ENCODE assay signal across 19 mouse cellular contexts in genomic region chr1:157452759-157453549, GRCm38 (mm10). TPM values are rescaled to one million over a fixed set of nuclear protein-coding genes. Genes with fewer than 3 reads are reported as not detected.
DNase-seq lines count a peak whose midpoint lies in the region; ATAC-seq and TF ChIP-seq lines count a peak whose summit lies in the region.
"Had no signal": no experiment of that assay in that cellular context is flagged by ENCODE, and none has a peak within 500 bp of the region (broad histone marks: within the 10 kb centered on the region; RNA-seq: fewer than 3 reads in every experiment).

No protein-coding gene starts in this region.

- H3K9me3 ChIP-seq in hindbrain, embryonic 10.5 days: no peaks in the 10 kb centered on the region
- no peaks in the 10 kb centered on the region for H3K9me3 ChIP-seq in hindbrain, embryonic 16.5 days (ENCODE audit: control insufficient read depth, low read length)
- no peaks in the 10 kb centered on the region for H3K9me3 ChIP-seq in forebrain, embryonic 14.5 days (replicated peaks; ENCODE audit: control insufficient read depth, low read length)
- no peaks in the 10 kb centered on the region for H3K9me3 ChIP-seq in limb, embryonic 10.5 days (replicated peaks)
- no peaks in the 10 kb centered on the region for H3K9me3 ChIP-seq in heart, embryonic 12.5 days (replicated peaks)
- H3K9me3 ChIP-seq: lung, embryonic 15.5 days had no signal

- 48% methylated on average over 5 of the region's 5 CpGs for WGBS in hindbrain, embryonic 10.5 days
- WGBS in hindbrain, embryonic 16.5 days: 27% methylated on average over 5 of the region's 5 CpGs
- WGBS in forebrain, embryonic 14.5 days: 14% methylated on average over 5 of the region's 5 CpGs
- WGBS in limb, embryonic 10.5 days: 64% methylated on average over 5 of the region's 5 CpGs
- 65% methylated on average over 5 of the region's 5 CpGs for WGBS in heart, embryonic 12.5 days

- peaks cover 43% of the 10 kb centered on the region for H3K4me1 ChIP-seq in hindbrain, embryonic 10.5 days (replicated peaks)
- peaks cover 16% of the 10 kb centered on the region for H3K4me1 ChIP-seq in hindbrain, embryonic 16.5 days (ENCODE audit: control insufficient read depth, insufficient read depth, low read depth, low read length)
- peaks cover 25% of the 10 kb centered on the region for H3K4me1 ChIP-seq in forebrain, embryonic 14.5 days (ENCODE audit: control insufficient read depth, insufficient read depth, low read length)
- peaks cover 42% of the 10 kb centered on the region for H3K4me1 ChIP-seq in limb, embryonic 10.5 days
- H3K4me1 ChIP-seq in heart, embryonic 12.5 days (replicated peaks): peaks cover 26% of the 10 kb centered on the region

- ATAC-seq in hindbrain, embryonic 16.5 days: no peak
- ATAC-seq in forebrain, embryonic 14.5 days: peak; percentile 87
- ATAC-seq in heart, embryonic 12.5 days (ENCODE audit: insufficient number of reproducible peaks, low FRiP score): no peak

- H3K27ac ChIP-seq in hindbrain, embryonic 10.5 days: peak overlapping the region; percentile 66
- no peak overlapping the region for H3K27ac ChIP-seq in hindbrain, embryonic 16.5 days (ENCODE audit: low read depth, low read length)
- peak overlapping the region; percentile 23; the same call in 1 of the 2 replicates for H3K27ac ChIP-seq in forebrain, embryonic 14.5 days (ENCODE audit: low read depth, low read length)
- peak overlapping the region; percentile 68 for H3K27ac ChIP-seq in limb, embryonic 10.5 days
- H3K27ac ChIP-seq in heart, embryonic 12.5 days (ENCODE audit: poor library complexity, severe bottlenecking): no peak overlapping the region
- H3K27ac ChIP-seq: lung, embryonic 15.5 days; macrophage had no signal

- no peak overlapping the region for H3K4me2 ChIP-seq in hindbrain, embryonic 16.5 days (ENCODE audit: low read length)
- H3K4me2 ChIP-seq in forebrain, embryonic 14.5 days (ENCODE audit: low read length): no peak overlapping the region
- H3K4me2 ChIP-seq in heart, embryonic 12.5 days: no peak overlapping the region
- H3K4me2 ChIP-seq: liver, embryonic 11.5 days; lung, embryonic 15.5 days had no signal

- no peak for DNase-seq in hindbrain, embryonic 10.5 days (ENCODE audit: low spot score)
- peak; percentile 92 for DNase-seq in brain, embryonic 14.5 days (ENCODE audit: low read depth)
- DNase-seq in forebrain, embryonic 14.5 days (ENCODE audit: low spot score): peak; percentile 79
- no peak for DNase-seq in limb, embryonic 10.5 days (ENCODE audit: low spot score)
- no peak for DNase-seq in spleen, adult 18-20 months
- DNase-seq in heart, adult 11 months: no peak
- DNase-seq: adrenal gland, adult 8-10 months; cerebellum, adult 11-12 months; cerebellum, postnatal 36 days; gastrocnemius, postnatal 10 days; heart, postnatal 10 days; kidney, adult 2 months; kidney, postnatal 36 days; right cerebral cortex, postnatal 14 days had no signal

- H3K36me3 ChIP-seq in hindbrain, embryonic 10.5 days: no peaks in the 10 kb centered on the region
- H3K36me3 ChIP-seq in hindbrain, embryonic 16.5 days (ENCODE audit: control insufficient read depth, insufficient read depth, low read length): no peaks in the 10 kb centered on the region
- no peaks in the 10 kb centered on the region for H3K36me3 ChIP-seq in forebrain, embryonic 14.5 days (ENCODE audit: control insufficient read depth, insufficient read depth, low read length)
- H3K36me3 ChIP-seq in limb, embryonic 10.5 days: no peaks in the 10 kb centered on the region
- H3K36me3 ChIP-seq in heart, embryonic 12.5 days: no peaks in the 10 kb centered on the region
- H3K36me3 ChIP-seq: lung, embryonic 15.5 days had no signal

- no peak for TF ChIP-seq POLR2A in brain, embryonic 14.5 days (IDR thresholded peaks at IDR 0.05; ENCODE audit: borderline replicate concordance, extremely low read depth, insufficient read depth, insufficient read length, poor library complexity, severe bottlenecking)

- H3K9ac ChIP-seq in hindbrain, embryonic 16.5 days (ENCODE audit: low read depth, low read length): no peak overlapping the region
- H3K9ac ChIP-seq in forebrain, embryonic 14.5 days (ENCODE audit: low read length): no peak overlapping the region
- no peak overlapping the region for H3K9ac ChIP-seq in heart, embryonic 12.5 days
- H3K9ac ChIP-seq: lung, embryonic 15.5 days had no signal

- no peak for TF ChIP-seq CTCF in brain, embryonic 14.5 days (IDR thresholded peaks at IDR 0.05; ENCODE audit: borderline replicate concordance, extremely low read depth, insufficient read depth, insufficient read length)

- H3K27me3 ChIP-seq in hindbrain, embryonic 10.5 days (ENCODE audit: insufficient read depth, poor library complexity, severe bottlenecking): peaks cover 35% of the 10 kb centered on the region
- H3K27me3 ChIP-seq in hindbrain, embryonic 16.5 days (replicated peaks; ENCODE audit: control insufficient read depth, insufficient read depth, low read length): no peaks in the 10 kb centered on the region
- 0 out of 2 replicates have a peak, but pooled peaks cover 3% of the 10 kb centered on the region for H3K27me3 ChIP-seq in forebrain, embryonic 14.5 days (replicated peaks; ENCODE audit: control insufficient read depth, insufficient read depth, low read length)
- H3K27me3 ChIP-seq in limb, embryonic 10.5 days (ENCODE audit: low read depth, poor library complexity, severe bottlenecking): peaks cover 17% of the 10 kb centered on the region
- no peaks in the 10 kb centered on the region for H3K27me3 ChIP-seq in heart, embryonic 12.5 days (replicated peaks)
- H3K27me3 ChIP-seq: lung, embryonic 15.5 days had no signal

- no peak overlapping the region for H3K4me3 ChIP-seq in hindbrain, embryonic 10.5 days
- H3K4me3 ChIP-seq in hindbrain, embryonic 16.5 days (ENCODE audit: low read length): no peak overlapping the region
- no peak overlapping the region for H3K4me3 ChIP-seq in forebrain, embryonic 14.5 days (ENCODE audit: low read depth, low read length)
- H3K4me3 ChIP-seq in limb, embryonic 10.5 days: no peak overlapping the region
- H3K4me3 ChIP-seq in heart, embryonic 12.5 days: no peak overlapping the region
- H3K4me3 ChIP-seq: lung, embryonic 15.5 days had no signal

RNA-seq across cellular contexts. Expression of gene Cryzl2, which starts 5.4 kb away (rescaled TPM):
- 7.9 and 8.3 TPM in 2 replicates for polyA plus RNA-seq in hindbrain, embryonic 10.5 days (2016; fragmentation: Nextera tagmentation; extraction: Ambion mirVana)
- polyA plus RNA-seq in hindbrain, embryonic 16.5 days (2015; fragmentation: Nextera tagmentation; extraction: Ambion mirVana): 8.3 and 9.7 TPM in 2 replicates
- 9.1 and 10.4 TPM in 2 replicates for polyA plus RNA-seq in brain, embryonic 14.5 days (2012; rRNA removed)
- 7.1 and 8.1 TPM in 2 replicates for polyA plus RNA-seq in forebrain, embryonic 14.5 days (2014; fragmentation: Nextera tagmentation; extraction: Ambion mirVana)
- 4.6 and 7.6 TPM in 2 replicates for polyA plus RNA-seq in limb, embryonic 10.5 days (2016; fragmentation: Nextera tagmentation; extraction: Ambion mirVana)
- 28.4 and 29.7 TPM in 2 replicates for polyA plus RNA-seq in heart, embryonic 12.5 days (2016; fragmentation: Nextera tagmentation; extraction: Ambion mirVana)

RNA-seq across cellular contexts. Expression of gene Rasal2, which starts 40.6 kb away (rescaled TPM):
- 11.2 and 18.5 TPM in 2 replicates for polyA plus RNA-seq in hindbrain, embryonic 10.5 days (2016; fragmentation: Nextera tagmentation; extraction: Ambion mirVana)
- polyA plus RNA-seq in hindbrain, embryonic 16.5 days (2015; fragmentation: Nextera tagmentation; extraction: Ambion mirVana): 35.4 and 37.1 TPM in 2 replicates
- 29.5 and 39.9 TPM in 2 replicates for polyA plus RNA-seq in brain, embryonic 14.5 days (2012; rRNA removed)
- 30.7 and 32.5 TPM in 2 replicates for polyA plus RNA-seq in forebrain, embryonic 14.5 days (2014; fragmentation: Nextera tagmentation; extraction: Ambion mirVana)
- polyA plus RNA-seq in limb, embryonic 10.5 days (2016; fragmentation: Nextera tagmentation; extraction: Ambion mirVana): 5.8 and 6.2 TPM in 2 replicates
- 20.4 and 21.9 TPM in 2 replicates for polyA plus RNA-seq in heart, embryonic 12.5 days (2016; fragmentation: Nextera tagmentation; extraction: Ambion mirVana)

RNA-seq across cellular contexts. Expression of gene Sec16b, which starts 53.6 kb away (rescaled TPM):
- 0.58 and 1.2 TPM in 2 replicates for polyA plus RNA-seq in hindbrain, embryonic 10.5 days (2016; fragmentation: Nextera tagmentation; extraction: Ambion mirVana)
- 0.46 and 0.59 TPM in 2 replicates for polyA plus RNA-seq in hindbrain, embryonic 16.5 days (2015; fragmentation: Nextera tagmentation; extraction: Ambion mirVana)
- polyA plus RNA-seq in brain, embryonic 14.5 days (2012; rRNA removed): 0.47 and 0.64 TPM in 2 replicates
- 0.53 and 0.64 TPM in 2 replicates for polyA plus RNA-seq in forebrain, embryonic 14.5 days (2014; fragmentation: Nextera tagmentation; extraction: Ambion mirVana)
- polyA plus RNA-seq in limb, embryonic 10.5 days (2016; fragmentation: Nextera tagmentation; extraction: Ambion mirVana): 0.64 and 0.79 TPM in 2 replicates
- polyA plus RNA-seq in heart, embryonic 12.5 days (2016; fragmentation: Nextera tagmentation; extraction: Ambion mirVana): 1.0 and 1.2 TPM in 2 replicates
- polyA plus RNA-seq: macrophage had no signal

Comparison
In these comparisons a context has a peak if more than half of its experiments do, and no peak if none do; other contexts are left out.
1. H3K27ac ChIP-seq: peak in hindbrain, embryonic 10.5 days (single experiment), forebrain, embryonic 14.5 days (single experiment) and limb, embryonic 10.5 days (single experiment); none in hindbrain, embryonic 16.5 days (single experiment) and heart, embryonic 12.5 days (single experiment).
2. DNase-seq: peak in brain, embryonic 14.5 days (single experiment) and forebrain, embryonic 14.5 days (single experiment); none in hindbrain, embryonic 10.5 days (single experiment), limb, embryonic 10.5 days (single experiment), spleen, adult 18-20 months (0 of 2) and heart, adult 11 months (single experiment).